Mouse (Mus musculus) kidney, postnatal 0 days (tissue): ENCODE measurements around the gene Bpi. TPM values are rescaled to one million over a fixed set of nuclear protein-coding genes. Genes with fewer than 3 reads are reported as not detected.
A peak's percentile ranks its signal among the peaks of the same experiment; 100 is the strongest.

ENCODE experiments used
- ATAC-seq: fragments of 200-750 bp; cut with Nextera tagmentation; replicated peaks from 2 replicates; pipeline ENCODE4 v1.8.0; 2017; ENCODE audit warnings: low read depth, moderate number of reproducible peaks, moderate TSS enrichment, moderate library complexity; ENCODE audit not compliant: low FRiP score
- DNase-seq: peaks from one replicate; pipeline ENCODE4 v3.0.0-alpha.2; 2016; ENCODE audit warnings: low spot score
- H3K27ac ChIP-seq: fragments of 300-500 bp; sonication (generic); 2 replicates; pipeline ENCODE4 v1.5.1; 2014; ENCODE audit warnings: mild to moderate bottlenecking
- H3K27me3 ChIP-seq: fragments of 300-500 bp; sonication (generic); 2 replicates; pipeline ENCODE4 v1.6.1; 2014; ENCODE audit warnings: low read length, mixed read lengths; ENCODE audit not compliant: insufficient read depth
- H3K36me3 ChIP-seq: fragments of 300-500 bp; sonication (generic); 2 replicates; pipeline ENCODE4 v1.6.1; 2014; ENCODE audit warnings: low read length, mixed read lengths; ENCODE audit not compliant: insufficient read depth
- H3K4me1 ChIP-seq: fragments of 300-500 bp; sonication (generic); replicated peaks from 2 replicates; pipeline ENCODE4 v1.6.1; 2014; ENCODE audit warnings: antibody characterized with exemption, low read length, mixed read lengths; ENCODE audit not compliant: insufficient read depth
- H3K4me2 ChIP-seq: fragments of 300-500 bp; sonication (generic); 2 replicates; pipeline ENCODE4 v1.6.1; 2014; ENCODE audit warnings: mild to moderate bottlenecking, low read length, moderate library complexity, mixed read lengths
- H3K4me3 ChIP-seq: fragments of 300-500 bp; sonication (generic); replicated peaks from 2 replicates; pipeline ENCODE4 v1.5.1; 2014; ENCODE audit warnings: low read depth, low read length
- H3K9ac ChIP-seq: fragments of 300-500 bp; sonication (generic); 2 replicates; pipeline ENCODE4 v1.6.1; 2014; ENCODE audit warnings: low read depth, low read length
- H3K9me3 ChIP-seq: fragments of 300-500 bp; sonication (generic); replicated peaks from 2 replicates; pipeline ENCODE4 v1.6.1; 2016; ENCODE audit warnings: low read length, inconsistent platforms, mixed read lengths
- CTCF ChIP-seq: IDR thresholded peaks from 2 replicates; pipeline ENCODE4 v1.5.1; 2016; ENCODE audit warnings: antibody characterized with exemption, low read depth, mild to moderate bottlenecking, moderate library complexity
- WGBS: fragments of 180-500 bp; shearing (Covaris S2); extraction: QIAGEN DNeasy Blood & Tissue Kit; methylation state at CpG from one replicate; pipeline ENCODE4 v1.1.7; 2014; 5-methylcytosine and 5-hydroxymethylcytosine counted together
- polyA plus RNA-seq: library from polyadenylated mRNA; unstranded; fragments of >200 nt; fragmentation: Nextera tagmentation; extraction: Ambion mirVana; gene quantifications from 2 replicates; pipeline ENCODE4 v1.2.1, GENCODE M21; 2015

The Bpi gene
- polyA plus RNA-seq, 1 experiment from 2014 or later: 0.12 TPM

GRCm38 (mm10) chr2:158247852-158248251, 10.0 kb upstream of the Bpi start:
- DNase-seq (no peak), ATAC-seq (no peak)
- Histone ChIP-seq H3K4me3 (no peak overlapping the region), H3K27me3 (no peaks in the 10 kb centered on the region), H3K36me3 (no peaks in the 10 kb centered on the region), H3K4me2 (no peak overlapping the region), H3K9ac (no peak overlapping the region), H3K9me3 (no peaks in the 10 kb centered on the region), H3K27ac (no peak overlapping the region), H3K4me1 (0 out of 2 replicates have a peak, but pooled peaks cover 3% of the 10 kb centered on the region)
- no peak for TF ChIP-seq CTCF
- 86% methylated on average over 6 of the region's 6 CpGs for WGBS

- no peaks in the 10 kb centered on the region for H3K9me3 ChIP-seq
- H3K4me1 ChIP-seq: 0 out of 2 replicates have a peak, but pooled peaks cover 3% of the 10 kb centered on the region
- no peak overlapping the region for H3K9ac ChIP-seq
- H3K36me3 ChIP-seq: no peaks in the 10 kb centered on the region
- H3K27ac ChIP-seq: no peak overlapping the region
- ATAC-seq (no peak), DNase-seq (peak; percentile 42)
- H3K4me2 ChIP-seq: no peak overlapping the region
- no peaks in the 10 kb centered on the region for H3K27me3 ChIP-seq
- WGBS: 36% methylated on average over 7 of the region's 7 CpGs
- H3K4me3 ChIP-seq: no peak overlapping the region
- TF ChIP-seq CTCF: no peak
Observed at GRCm38 (mm10) chr2:158248318-158248717, 9.6 kb upstream of the Bpi start.

GRCm38 (mm10) chr2:158250558-158250957, 7.3 kb upstream of the Bpi start:
- 77% methylated on average over 4 of the region's 4 CpGs for WGBS
- no peak for TF ChIP-seq CTCF
- no peak for ATAC-seq

GRCm38 (mm10) chr2:158253806-158254205, 4.1 kb upstream of the Bpi start:
- no peak overlapping the region for H3K4me2 ChIP-seq
- no peak overlapping the region for H3K9ac ChIP-seq
- H3K36me3 ChIP-seq: no peaks in the 10 kb centered on the region
- H3K4me1 ChIP-seq: peaks cover 6% of the 10 kb centered on the region; the same call in 1 of the 2 replicates
- no peak overlapping the region for H3K4me3 ChIP-seq
- H3K9me3 ChIP-seq: no peaks in the 10 kb centered on the region
- H3K27ac ChIP-seq: no peak overlapping the region
- DNase-seq (no peak), ATAC-seq (no peak)
- no peaks in the 10 kb centered on the region for H3K27me3 ChIP-seq
- no peak for TF ChIP-seq CTCF
- WGBS: 74% methylated on average over 5 of the region's 5 CpGs

More at GRCm38 (mm10) chr2:158250558-158250957, 7.3 kb upstream of the Bpi start:
- Histone ChIP-seq H3K27me3 (no peaks in the 10 kb centered on the region), H3K4me2 (no peak overlapping the region), H3K36me3 (no peaks in the 10 kb centered on the region), H3K27ac (no peak overlapping the region), H3K9ac (no peak overlapping the region), H3K4me3 (no peak overlapping the region), H3K4me1 (no peaks in the 10 kb centered on the region), H3K9me3 (no peaks in the 10 kb centered on the region)
- DNase-seq: no peak

GRCm38 (mm10) chr2:158256894-158257293, 1.0 kb upstream of the Bpi start:
- 7% methylated on average over 5 of the region's 5 CpGs for WGBS
- H3K27ac ChIP-seq: no peak overlapping the region
- H3K27me3 ChIP-seq: no peaks in the 10 kb centered on the region
- no peak for TF ChIP-seq CTCF
- peak; percentile 52 for DNase-seq
- ATAC-seq: no peak
- H3K4me1 ChIP-seq: peaks cover 6% of the 10 kb centered on the region; the same call in 1 of the 2 replicates
- no peak overlapping the region for H3K4me2 ChIP-seq
- no peaks in the 10 kb centered on the region for H3K36me3 ChIP-seq
- no peak overlapping the region for H3K4me3 ChIP-seq
- H3K9me3 ChIP-seq: no peaks in the 10 kb centered on the region
- 0 out of 2 replicates have a peak overlapping the region, but pooled peaks have one; percentile 2 for H3K9ac ChIP-seq

GRCm38 (mm10) chr2:158258781-158259180, 887 bp downstream of the Bpi start:
- H3K9me3 ChIP-seq: no peaks in the 10 kb centered on the region
- DNase-seq (peak; percentile 76), ATAC-seq (peak; percentile 55; the same call in 1 of the 2 replicates)
- H3K4me2 ChIP-seq: peak overlapping the region; percentile 18; the same call in 1 of the 2 replicates
- H3K4me1 ChIP-seq: peaks cover 6% of the 10 kb centered on the region; the same call in 1 of the 2 replicates
- H3K27me3 ChIP-seq: no peaks in the 10 kb centered on the region
- TF ChIP-seq CTCF: peak; percentile 86
- no peak overlapping the region for H3K4me3 ChIP-seq
- WGBS: 21% methylated on average over 11 of the region's 12 CpGs
- H3K27ac ChIP-seq: no peak overlapping the region
- H3K9ac ChIP-seq: no peak overlapping the region
- no peaks in the 10 kb centered on the region for H3K36me3 ChIP-seq

GRCm38 (mm10) chr2:158259498-158259897, 1.6 kb downstream of the Bpi start:
- H3K4me2 ChIP-seq: no peak overlapping the region
- H3K4me3 ChIP-seq: no peak overlapping the region
- no peaks in the 10 kb centered on the region for H3K27me3 ChIP-seq
- TF ChIP-seq CTCF: no peak
- peaks cover 6% of the 10 kb centered on the region; the same call in 1 of the 2 replicates for H3K4me1 ChIP-seq
- DNase-seq: no peak
- no peaks in the 10 kb centered on the region for H3K9me3 ChIP-seq
- no peaks in the 10 kb centered on the region for H3K36me3 ChIP-seq
- no peak overlapping the region for H3K9ac ChIP-seq
- 71% methylated on average over 8 of the region's 8 CpGs for WGBS
- no peak for ATAC-seq
- no peak overlapping the region for H3K27ac ChIP-seq
